Mouse (Mus musculus): ENCODE data around the gene Uqcc3.
"Not testable (repeated sequence)": the region's sequence is repeated elsewhere in the genome, so short reads cannot be mapped to it uniquely, and the experiment has no call there.

The Uqcc3 gene

GRCm38 (mm10) chr19:8892829-8893766 lies 12.4 kb upstream of the Uqcc3 start, which contains the start of gene Ints5:
TSS of gene Ints5 (plus strand) at chr19:8893005.
- peak; percentile 89 to 92 for DNase-seq

DNA sequence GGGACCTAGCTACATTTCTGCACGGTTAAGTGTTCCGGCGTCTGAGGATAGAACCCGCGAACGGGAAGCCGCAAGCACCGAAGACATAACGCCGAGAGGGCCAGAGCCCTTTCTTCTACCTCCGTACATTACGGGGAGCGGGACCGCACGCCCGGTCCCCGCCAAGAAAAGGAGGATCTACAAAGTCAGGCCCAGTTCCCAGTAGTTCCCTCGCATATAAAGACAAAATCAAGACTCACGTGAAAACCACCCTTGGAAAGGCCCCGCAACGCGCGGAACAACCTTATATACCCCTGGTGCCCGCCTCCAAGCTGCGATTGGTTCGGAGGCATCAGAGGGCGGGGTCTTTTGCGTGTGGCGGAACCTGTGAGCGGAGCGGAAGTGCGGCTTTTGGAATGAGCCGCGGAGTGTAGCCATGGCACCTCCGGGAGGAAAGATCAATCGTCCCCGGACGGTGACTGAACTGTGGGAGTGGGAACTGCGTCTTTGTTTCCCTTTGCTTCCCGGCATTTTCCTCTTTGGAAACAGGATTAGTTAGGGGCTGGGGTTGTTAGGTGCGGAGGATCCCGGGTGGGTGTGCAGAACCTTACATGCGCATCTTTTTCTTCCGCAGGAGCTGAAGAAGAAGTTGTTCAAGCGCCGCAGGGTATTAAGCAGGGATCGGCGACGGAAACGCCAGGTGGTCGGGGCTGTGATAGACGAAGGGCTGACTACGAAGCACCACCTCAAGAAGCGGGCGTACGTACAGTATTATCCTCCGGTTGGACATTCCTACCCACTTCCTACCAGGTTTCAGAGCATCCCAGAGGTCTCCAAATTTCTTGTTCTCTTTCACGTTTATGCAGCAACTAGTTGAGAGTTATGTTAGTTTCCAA lies 8.0 kb upstream of the Uqcc3 start, which contains the start of the genes 1810009A15Rik and Gm49416:
1810009A15Rik (plus strand) TSS at position 343 of the 875 bp plus-strand sequence.
Gm49416 (plus strand) TSS at position 416 of the 875 bp plus-strand sequence.
- peak; percentile 98 to 99 for DNase-seq

DNA sequence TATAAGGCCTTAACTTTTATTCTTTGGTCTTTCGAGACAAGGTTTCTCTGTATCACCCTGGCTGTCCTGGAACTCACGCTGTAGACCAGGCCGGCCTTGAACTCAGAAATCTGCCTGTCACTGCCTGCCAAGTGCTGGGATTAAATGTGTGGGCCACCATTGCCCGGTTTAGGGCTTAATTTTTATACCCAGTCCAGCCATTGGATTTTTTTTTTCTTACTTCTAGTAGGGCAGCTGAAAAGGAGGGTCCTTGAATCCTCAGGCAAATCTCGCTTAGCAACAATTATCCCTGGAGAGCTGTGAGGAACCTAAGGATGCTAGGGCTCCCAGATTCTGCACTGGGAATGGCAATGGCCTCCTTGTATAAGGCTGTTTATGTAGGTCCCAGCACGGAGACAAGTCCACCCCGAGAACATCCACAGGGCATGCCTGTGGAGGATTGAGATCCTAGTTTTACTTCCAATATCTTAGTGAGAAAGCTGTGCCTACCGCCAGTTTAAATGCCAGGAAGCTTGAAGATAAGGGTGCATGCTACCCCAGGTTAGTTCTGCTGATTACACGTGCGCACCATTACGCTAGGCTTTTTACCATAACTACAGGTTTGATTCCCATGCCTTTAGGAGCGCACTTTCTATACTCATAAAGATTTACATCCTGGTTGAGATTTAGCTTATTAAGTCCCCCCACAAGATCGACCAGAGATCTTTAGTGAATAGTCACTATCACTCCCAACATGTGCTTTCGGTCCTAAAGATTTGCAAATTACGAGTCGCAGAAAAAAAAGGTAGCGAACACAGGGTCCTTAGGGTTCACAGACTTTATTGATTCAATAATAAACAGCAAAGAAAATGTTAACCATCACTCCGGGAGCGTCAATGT lies 7.1 kb upstream of the Uqcc3 start:
- DNase-seq, result no peak

DNA sequence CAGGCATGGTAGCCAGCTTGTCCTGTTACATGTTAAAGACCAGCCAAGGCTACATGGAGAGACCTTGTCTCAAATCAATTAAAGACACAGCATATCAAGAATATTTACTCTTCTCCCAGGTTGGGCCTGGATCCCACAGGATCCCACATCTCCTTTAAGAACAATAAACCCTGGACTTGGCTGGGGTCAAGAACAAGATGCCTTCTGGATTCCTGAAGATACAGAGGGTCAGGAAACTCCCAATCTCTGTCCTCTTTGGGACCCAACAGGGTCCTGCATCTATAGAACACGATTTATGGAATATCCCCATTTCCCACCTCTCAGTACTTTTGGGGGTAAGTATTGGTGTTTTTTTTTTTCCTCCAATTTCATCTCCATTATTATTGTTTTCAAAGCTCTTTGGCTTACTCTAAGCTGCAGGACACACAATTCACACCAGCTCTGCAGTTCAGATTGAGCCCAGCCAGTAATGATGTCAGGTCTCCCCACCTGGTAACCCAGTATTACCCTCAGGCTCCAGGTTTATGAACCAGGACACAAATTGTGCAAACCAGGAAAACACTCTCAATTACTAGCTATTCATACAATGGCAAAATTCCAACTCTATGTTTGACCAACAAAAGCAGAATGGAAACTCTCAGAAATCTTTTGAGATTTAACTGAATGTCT lies 6.3 kb upstream of the Uqcc3 start:
- DNase-seq, result no peak

DNA sequence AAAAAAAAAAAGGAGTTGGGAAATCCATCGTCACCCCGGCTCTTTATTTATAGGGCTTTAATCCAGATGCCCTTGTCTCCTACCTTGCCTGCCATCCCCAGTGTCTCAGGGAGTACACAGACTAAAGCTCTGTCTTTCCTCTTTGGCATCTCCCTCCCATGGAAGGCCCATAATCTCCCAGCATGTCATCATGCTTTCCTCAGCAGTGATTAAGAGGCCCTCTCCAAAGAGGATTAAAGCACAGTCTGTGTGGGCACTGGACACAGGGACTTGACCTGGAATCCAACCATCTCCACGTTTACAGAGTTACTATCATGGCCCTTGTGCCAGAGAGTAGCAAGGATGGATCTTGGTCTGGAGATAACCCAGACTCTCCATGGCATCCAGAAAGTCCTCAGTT lies 2.9 kb upstream of the Uqcc3 start, which contains the start of the genes Lbhd1 and Gm49403:
Lbhd1 (plus strand) TSS at position 117 of the 400 bp plus-strand sequence.
Gm49403 (plus strand) TSS at position 315 of the 400 bp plus-strand sequence.
- DNase-seq, result no peak

- no peak for DNase-seq
These were observed 290 bp upstream of the Uqcc3 start for GRCm38 (mm10) chr19:8881034-8881392.

- no peak for DNase-seq
These were observed 5.7 kb downstream of the Uqcc3 start for GRCm38 (mm10) chr19:8875031-8875430.

GRCm38 (mm10) chr19:8872266-8872840 lies 8.4 kb downstream of the Uqcc3 start:
- DNase-seq, result no peak

GRCm38 (mm10) chr19:8871267-8872186 lies 9.2 kb downstream of the Uqcc3 start, which contains the start of gene Ubxn1:
TSS of gene Ubxn1 (plus strand) at chr19:8871496.
- peak; percentile 98 for DNase-seq

DNA sequence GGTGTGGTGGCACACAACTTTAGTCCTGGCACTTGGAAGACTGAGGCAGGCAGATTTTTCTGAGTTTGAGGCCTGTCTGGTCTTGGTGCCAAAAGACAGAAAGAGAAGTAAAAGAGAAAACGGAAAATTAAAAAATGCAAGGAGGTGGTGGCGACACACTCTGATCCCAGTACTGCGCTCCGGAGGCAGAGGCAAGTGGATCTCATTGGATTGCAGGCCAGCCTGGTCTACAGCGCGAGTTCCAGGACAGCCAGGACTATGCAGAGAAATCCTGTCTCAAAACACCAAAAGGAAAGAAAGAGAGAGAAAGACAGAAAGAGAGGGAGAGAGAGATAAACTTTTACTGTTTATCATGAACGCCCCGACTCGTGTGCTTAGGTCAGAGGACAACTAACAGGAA lies 9.9 kb downstream of the Uqcc3 start:
- DNase-seq, result peak in 1 of 2 experiments; percentile 35

DNA sequence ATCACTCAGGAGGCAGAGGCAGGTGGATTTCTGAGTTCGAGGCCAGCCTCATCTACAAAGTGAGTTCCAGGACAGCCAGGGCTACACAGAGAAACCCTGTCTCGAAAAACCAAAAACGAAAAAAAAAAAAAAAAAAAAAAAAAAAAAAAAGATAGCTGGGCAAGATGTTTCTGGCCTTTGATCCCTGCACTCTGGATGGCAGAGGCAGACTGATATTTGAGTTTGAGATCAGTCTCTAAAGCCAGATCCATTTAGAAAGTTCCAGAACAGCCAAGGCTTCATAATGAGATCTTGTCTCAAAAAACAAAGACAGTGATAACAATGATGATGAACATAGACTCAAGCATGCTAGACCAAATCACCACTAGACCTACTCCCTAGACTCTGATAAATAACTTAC lies 10.3 kb downstream of the Uqcc3 start:
- DNase-seq, result not testable (repeated sequence)

- DNase-seq, result no peak
These were observed 16.5 kb downstream of the Uqcc3 start for GRCm38 (mm10) chr19:8864265-8864664.

DNA sequence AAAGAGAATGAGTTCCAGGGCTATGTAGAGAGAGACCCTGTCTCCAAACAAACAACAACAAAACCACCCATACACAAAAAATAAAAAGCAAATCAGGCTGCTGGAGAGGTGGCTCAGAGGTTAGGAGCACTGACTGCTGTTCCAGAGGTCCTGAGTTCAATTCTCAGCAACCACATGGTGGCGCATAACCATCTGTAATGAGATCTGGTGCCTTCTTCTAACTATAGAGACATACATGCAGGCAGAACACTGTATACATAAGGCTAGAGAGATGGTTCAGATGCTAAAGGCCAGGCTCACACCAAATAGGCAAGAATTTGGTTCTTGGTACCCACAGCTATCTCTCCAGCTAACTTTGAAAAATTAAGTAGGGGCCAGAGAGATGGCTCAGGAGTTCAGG lies 21.7 kb downstream of the Uqcc3 start:
- DNase-seq, result peak in 1 of 2 experiments; percentile 42

DNA sequence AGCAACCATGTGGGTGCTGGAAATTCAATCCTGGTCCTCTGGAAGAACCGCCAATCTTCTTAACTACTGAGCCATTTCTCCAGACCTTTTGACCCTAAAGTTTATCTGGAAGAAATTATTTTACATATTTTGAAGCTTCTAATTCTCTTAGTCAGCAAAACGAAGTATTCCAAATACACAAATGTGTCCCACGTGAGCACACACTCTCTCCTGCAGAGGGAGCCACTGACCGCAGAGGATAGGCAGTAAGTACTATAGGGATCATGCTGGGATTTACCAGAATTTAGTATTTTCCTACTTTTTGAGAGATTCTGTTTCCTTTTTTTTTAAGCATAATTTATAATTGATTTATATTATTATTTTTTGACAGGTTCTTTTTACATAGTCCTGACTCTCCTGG lies 23.0 kb downstream of the Uqcc3 start:
- DNase-seq, result peak; percentile 61 to 70

DNA sequence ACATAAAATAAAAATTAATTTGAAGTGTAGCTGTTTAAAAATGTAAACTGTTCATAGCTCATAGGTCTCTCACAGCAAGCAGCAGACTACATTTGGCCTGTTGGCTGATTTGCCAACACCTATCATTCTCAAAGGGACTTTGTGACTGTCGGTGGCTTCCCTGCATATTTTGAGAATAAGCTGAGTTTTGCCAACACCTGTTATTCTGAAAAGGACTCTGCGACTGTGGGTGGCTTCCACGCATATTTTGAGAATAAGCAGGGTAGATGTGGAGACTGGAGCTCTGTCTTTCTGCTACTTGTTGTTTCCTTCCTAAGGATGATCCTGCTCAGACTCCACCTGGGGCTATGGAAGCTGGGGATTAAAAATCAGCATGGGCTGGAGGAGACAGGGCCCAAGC lies 27.6 kb downstream of the Uqcc3 start:
- no peak for DNase-seq

GRCm38 (mm10) chr19:8852236-8852928 lies 28.3 kb downstream of the Uqcc3 start:
- DNase-seq, result no peak

GRCm38 (mm10) chr19:8851639-8852038 lies 29.1 kb downstream of the Uqcc3 start:
- no peak for DNase-seq

DNA sequence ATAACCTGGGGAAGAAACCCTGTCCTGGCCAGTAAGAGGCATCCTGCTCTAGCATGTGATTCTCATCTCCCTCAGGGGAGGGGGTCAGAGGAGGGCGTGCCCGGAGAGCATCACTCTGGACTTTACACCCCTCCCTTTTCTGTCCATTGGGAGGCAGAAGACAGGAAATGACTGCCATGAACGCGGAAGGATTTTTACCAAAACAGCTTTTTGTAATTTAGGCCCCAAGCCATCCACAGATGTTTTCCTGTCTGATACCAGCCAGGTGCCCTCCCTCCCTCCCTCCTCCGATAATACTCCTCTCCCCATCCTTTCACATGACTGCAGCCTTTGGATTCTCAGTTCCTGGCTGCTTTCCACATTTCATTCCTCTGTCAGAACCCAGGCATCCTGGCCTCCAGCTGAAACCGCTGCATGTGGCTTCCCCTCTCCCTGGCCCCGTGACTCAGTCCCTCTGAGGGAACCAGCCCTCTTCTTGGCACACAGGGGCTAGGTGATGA lies 30.3 kb downstream of the Uqcc3 start, which contains the start of gene Lrrn4cl:
Lrrn4cl (plus strand) TSS at position 367 of the 500 bp plus-strand sequence.
- DNase-seq, result peak; percentile 50 to 53

- DNase-seq, result no peak
These were observed 32.4 kb downstream of the Uqcc3 start for GRCm38 (mm10) chr19:8848356-8848755.

All from cerebellum, postnatal 10 days (tissue).